Mouse (Mus musculus): ENCODE measurements around the gene Ccdc42.
A peak's percentile ranks its signal among the peaks of the same experiment; 100 is the strongest.

Ccdc42 gene

GRCm38 (mm10) chr11:68586721-68587120, at the start of gene Ccdc42:
Ccdc42 (plus strand) TSS chr11:68587021.
- no peak for DNase-seq

- no peak for DNase-seq
Observed at GRCm38 (mm10) chr11:68539621-68540020, 47.2 kb upstream of the Ccdc42 start.

GRCm38 (mm10) chr11:68544554-68544953, 42.3 kb upstream of the Ccdc42 start:
- no peak for DNase-seq

- DNase-seq: no peak
Observed at GRCm38 (mm10) chr11:68545172-68545571, 41.6 kb upstream of the Ccdc42 start.

GRCm38 (mm10) chr11:68545682-68546222, 41.1 kb upstream of the Ccdc42 start:
- no peak for DNase-seq

GRCm38 (mm10) chr11:68547484-68547883, 39.3 kb upstream of the Ccdc42 start:
- no peak for DNase-seq

- peak in 1 of 2 experiments; percentile 28 for DNase-seq
Observed at GRCm38 (mm10) chr11:68549597-68549996, 37.2 kb upstream of the Ccdc42 start.

- no peak for DNase-seq
Observed at GRCm38 (mm10) chr11:68550358-68550757, 36.5 kb upstream of the Ccdc42 start.

- DNase-seq: peak in 1 of 2 experiments; percentile 52
Observed at GRCm38 (mm10) chr11:68553981-68554471, 32.8 kb upstream of the Ccdc42 start.

- no peak for DNase-seq
Observed at GRCm38 (mm10) chr11:68555918-68556584, 30.8 kb upstream of the Ccdc42 start, which contains the start of gene Mfsd6l. Mfsd6l (plus strand) TSS chr11:68556186.

- DNase-seq: no peak
Observed at GRCm38 (mm10) chr11:68559546-68559945, 27.3 kb upstream of the Ccdc42 start.

- DNase-seq: no peak
Observed at GRCm38 (mm10) chr11:68561957-68562950, 24.6 kb upstream of the Ccdc42 start.

GRCm38 (mm10) chr11:68564356-68565031, 22.3 kb upstream of the Ccdc42 start:
- DNase-seq: no peak

GRCm38 (mm10) chr11:68565032-68565429, 21.8 kb upstream of the Ccdc42 start:
- DNase-seq: no peak

GRCm38 (mm10) chr11:68566447-68567059, 20.3 kb upstream of the Ccdc42 start:
- peak in 1 of 2 experiments; percentile 50 for DNase-seq

GRCm38 (mm10) chr11:68570861-68571260, 16.0 kb upstream of the Ccdc42 start:
- no peak for DNase-seq

GRCm38 (mm10) chr11:68577076-68577475, 9.7 kb upstream of the Ccdc42 start:
- no peak for DNase-seq

GRCm38 (mm10) chr11:68579462-68579881, 7.3 kb upstream of the Ccdc42 start:
- no peak for DNase-seq

- DNase-seq: no peak
Observed at GRCm38 (mm10) chr11:68580566-68580965, 6.3 kb upstream of the Ccdc42 start.

GRCm38 (mm10) chr11:68583225-68583624, 3.6 kb upstream of the Ccdc42 start:
- DNase-seq: no peak

- DNase-seq: no peak
Observed at GRCm38 (mm10) chr11:68583906-68584480, 2.8 kb upstream of the Ccdc42 start.

GRCm38 (mm10) chr11:68585890-68586289, 931 bp upstream of the Ccdc42 start:
- no peak for DNase-seq
